Mouse (Mus musculus): Measurements from ENCODE around the gene Limch1. TPM values are rescaled to one million over a fixed set of nuclear protein-coding genes. Genes with fewer than 3 reads are reported as not detected.

The Limch1 gene
- polyA plus RNA-seq, 1 experiment from 2014 or later = 13.0 TPM

- ATAC-seq (ENCODE audit: insufficient read depth, low FRiP score) = no peak
- H3K9me3 ChIP-seq (replicated peaks; ENCODE audit: control insufficient read depth, low read length) = no peaks in the 10 kb centered on the region
- H3K27ac ChIP-seq (ENCODE audit: low read length) = no peak overlapping the region
- H3K4me3 ChIP-seq (replicated peaks; ENCODE audit: low read length) = no peak overlapping the region
- no peaks in the 10 kb centered on the region for H3K27me3 ChIP-seq (ENCODE audit: control insufficient read depth, insufficient read depth, low read length)
- H3K9ac ChIP-seq (ENCODE audit: low read length) = no peak overlapping the region
- H3K4me1 ChIP-seq (ENCODE audit: control insufficient read depth, insufficient read depth, low read length) = no peaks in the 10 kb centered on the region
- H3K4me2 ChIP-seq (ENCODE audit: low read depth, low read length) = no peak overlapping the region
- 75% methylated on average over 9 of the region's 9 CpGs for WGBS
- H3K36me3 ChIP-seq (ENCODE audit: control insufficient read depth, insufficient read depth, low read length) = no peaks in the 10 kb centered on the region
Observed at GRCm38 (mm10) chr5:66898811-66899430, 153.3 kb downstream of the Limch1 start.

- Histone ChIP-seq H3K9ac (ENCODE audit: low read length) (no peak overlapping the region), H3K9me3 (replicated peaks; ENCODE audit: control insufficient read depth, low read length) (no peaks in the 10 kb centered on the region), H3K4me3 (replicated peaks; ENCODE audit: low read length) (no peak overlapping the region), H3K27ac (ENCODE audit: low read length) (no peak overlapping the region), H3K27me3 (ENCODE audit: control insufficient read depth, insufficient read depth, low read length) (no peaks in the 10 kb centered on the region), H3K4me2 (ENCODE audit: low read depth, low read length) (no peak overlapping the region), H3K36me3 (ENCODE audit: control insufficient read depth, insufficient read depth, low read length) (no peaks in the 10 kb centered on the region), H3K4me1 (ENCODE audit: control insufficient read depth, insufficient read depth, low read length) (no peaks in the 10 kb centered on the region)
- WGBS = 89% methylated on average over 4 of the region's 4 CpGs
- ATAC-seq (ENCODE audit: insufficient read depth, low FRiP score) = no peak
Observed at GRCm38 (mm10) chr5:66901116-66901515, 155.5 kb downstream of the Limch1 start.

GRCm38 (mm10) chr5:66904835-66905234 lies 159.2 kb downstream of the Limch1 start:
- no peak overlapping the region for H3K4me3 ChIP-seq (replicated peaks; ENCODE audit: low read length)
- no peaks in the 10 kb centered on the region for H3K9me3 ChIP-seq (replicated peaks; ENCODE audit: control insufficient read depth, low read length)
- H3K4me1 ChIP-seq (ENCODE audit: control insufficient read depth, insufficient read depth, low read length) = no peaks in the 10 kb centered on the region
- H3K27me3 ChIP-seq (ENCODE audit: control insufficient read depth, insufficient read depth, low read length) = no peaks in the 10 kb centered on the region
- no peak overlapping the region for H3K27ac ChIP-seq (ENCODE audit: low read length)
- WGBS = 68% methylated on average over 6 of the region's 6 CpGs
- no peaks in the 10 kb centered on the region for H3K36me3 ChIP-seq (ENCODE audit: control insufficient read depth, insufficient read depth, low read length)
- H3K4me2 ChIP-seq (ENCODE audit: low read depth, low read length) = no peak overlapping the region
- no peak for ATAC-seq (ENCODE audit: insufficient read depth, low FRiP score)
- H3K9ac ChIP-seq (ENCODE audit: low read length) = no peak overlapping the region

GRCm38 (mm10) chr5:66908883-66909282 lies 163.3 kb downstream of the Limch1 start:
- ATAC-seq (ENCODE audit: insufficient read depth, low FRiP score) = no peak
- no peaks in the 10 kb centered on the region for H3K4me1 ChIP-seq (ENCODE audit: control insufficient read depth, insufficient read depth, low read length)
- H3K9me3 ChIP-seq (replicated peaks; ENCODE audit: control insufficient read depth, low read length) = no peaks in the 10 kb centered on the region
- no peaks in the 10 kb centered on the region for H3K27me3 ChIP-seq (ENCODE audit: control insufficient read depth, insufficient read depth, low read length)
- no peak overlapping the region for H3K4me3 ChIP-seq (replicated peaks; ENCODE audit: low read length)
- no peak overlapping the region for H3K27ac ChIP-seq (ENCODE audit: low read length)
- WGBS = 86% methylated on average over 9 of the region's 9 CpGs
- no peak overlapping the region for H3K4me2 ChIP-seq (ENCODE audit: low read depth, low read length)
- no peak overlapping the region for H3K9ac ChIP-seq (ENCODE audit: low read length)
- H3K36me3 ChIP-seq (ENCODE audit: control insufficient read depth, insufficient read depth, low read length) = no peaks in the 10 kb centered on the region

GRCm38 (mm10) chr5:66909962-66910361 lies 164.3 kb downstream of the Limch1 start:
- no peak overlapping the region for H3K4me3 ChIP-seq (replicated peaks; ENCODE audit: low read length)
- WGBS = 38% methylated on average over 2 of the region's 2 CpGs
- H3K36me3 ChIP-seq (ENCODE audit: control insufficient read depth, insufficient read depth, low read length) = no peaks in the 10 kb centered on the region
- no peaks in the 10 kb centered on the region for H3K4me1 ChIP-seq (ENCODE audit: control insufficient read depth, insufficient read depth, low read length)
- no peaks in the 10 kb centered on the region for H3K27me3 ChIP-seq (ENCODE audit: control insufficient read depth, insufficient read depth, low read length)
- H3K4me2 ChIP-seq (ENCODE audit: low read depth, low read length) = no peak overlapping the region
- ATAC-seq (ENCODE audit: insufficient read depth, low FRiP score) = no peak
- H3K27ac ChIP-seq (ENCODE audit: low read length) = no peak overlapping the region
- H3K9me3 ChIP-seq (replicated peaks; ENCODE audit: control insufficient read depth, low read length) = no peaks in the 10 kb centered on the region
- H3K9ac ChIP-seq (ENCODE audit: low read length) = no peak overlapping the region

- Histone ChIP-seq H3K4me1 (ENCODE audit: control insufficient read depth, insufficient read depth, low read length) (no peaks in the 10 kb centered on the region), H3K9ac (ENCODE audit: low read length) (no peak overlapping the region), H3K36me3 (ENCODE audit: control insufficient read depth, insufficient read depth, low read length) (no peaks in the 10 kb centered on the region), H3K27ac (ENCODE audit: low read length) (no peak overlapping the region), H3K9me3 (replicated peaks; ENCODE audit: control insufficient read depth, low read length) (no peaks in the 10 kb centered on the region), H3K27me3 (ENCODE audit: control insufficient read depth, insufficient read depth, low read length) (no peaks in the 10 kb centered on the region), H3K4me3 (replicated peaks; ENCODE audit: low read length) (no peak overlapping the region), H3K4me2 (ENCODE audit: low read depth, low read length) (no peak overlapping the region)
- WGBS = 95% methylated on average over 9 of the region's 9 CpGs
- ATAC-seq (ENCODE audit: insufficient read depth, low FRiP score) = no peak
Observed at GRCm38 (mm10) chr5:66910610-66911009, 165.0 kb downstream of the Limch1 start.

GRCm38 (mm10) chr5:66911068-66911467 lies 165.4 kb downstream of the Limch1 start:
- Histone ChIP-seq H3K9ac (ENCODE audit: low read length) (no peak overlapping the region), H3K4me1 (ENCODE audit: control insufficient read depth, insufficient read depth, low read length) (no peaks in the 10 kb centered on the region), H3K27ac (ENCODE audit: low read length) (no peak overlapping the region), H3K4me2 (ENCODE audit: low read depth, low read length) (no peak overlapping the region), H3K36me3 (ENCODE audit: control insufficient read depth, insufficient read depth, low read length) (no peaks in the 10 kb centered on the region), H3K4me3 (replicated peaks; ENCODE audit: low read length) (no peak overlapping the region), H3K27me3 (ENCODE audit: control insufficient read depth, insufficient read depth, low read length) (no peaks in the 10 kb centered on the region), H3K9me3 (replicated peaks; ENCODE audit: control insufficient read depth, low read length) (no peaks in the 10 kb centered on the region)
- ATAC-seq (ENCODE audit: insufficient read depth, low FRiP score) = no peak
- 72% methylated on average over 4 of the region's 4 CpGs for WGBS

- Histone ChIP-seq H3K4me3 (replicated peaks; ENCODE audit: low read length) (no peak overlapping the region), H3K27ac (ENCODE audit: low read length) (no peak overlapping the region)
- WGBS = 76% methylated on average over 6 of the region's 6 CpGs
Observed at GRCm38 (mm10) chr5:66913791-66914190, 168.2 kb downstream of the Limch1 start.

GRCm38 (mm10) chr5:66917353-66918315 lies 172.0 kb downstream of the Limch1 start:
- H3K9me3 ChIP-seq (replicated peaks; ENCODE audit: control insufficient read depth, low read length) = no peaks in the 10 kb centered on the region
- no peak overlapping the region for H3K27ac ChIP-seq (ENCODE audit: low read length)
- WGBS = 88% methylated on average over 8 of the region's 8 CpGs
- H3K4me3 ChIP-seq (replicated peaks; ENCODE audit: low read length) = no peak overlapping the region
- no peaks in the 10 kb centered on the region for H3K27me3 ChIP-seq (ENCODE audit: control insufficient read depth, insufficient read depth, low read length)
- no peaks in the 10 kb centered on the region for H3K36me3 ChIP-seq (ENCODE audit: control insufficient read depth, insufficient read depth, low read length)
- H3K9ac ChIP-seq (ENCODE audit: low read length) = no peak overlapping the region
- no peaks in the 10 kb centered on the region for H3K4me1 ChIP-seq (ENCODE audit: control insufficient read depth, insufficient read depth, low read length)
- no peak overlapping the region for H3K4me2 ChIP-seq (ENCODE audit: low read depth, low read length)
- ATAC-seq (ENCODE audit: insufficient read depth, low FRiP score) = no peak

More at GRCm38 (mm10) chr5:66913791-66914190, 168.2 kb downstream of the Limch1 start:
- Histone ChIP-seq H3K4me2 (ENCODE audit: low read depth, low read length) (no peak overlapping the region), H3K9ac (ENCODE audit: low read length) (no peak overlapping the region), H3K27me3 (ENCODE audit: control insufficient read depth, insufficient read depth, low read length) (no peaks in the 10 kb centered on the region), H3K36me3 (ENCODE audit: control insufficient read depth, insufficient read depth, low read length) (no peaks in the 10 kb centered on the region), H3K9me3 (replicated peaks; ENCODE audit: control insufficient read depth, low read length) (no peaks in the 10 kb centered on the region), H3K4me1 (ENCODE audit: control insufficient read depth, insufficient read depth, low read length) (no peaks in the 10 kb centered on the region)
- ATAC-seq (ENCODE audit: insufficient read depth, low FRiP score) = no peak

All from stomach, embryonic 16.5 days (tissue).